Mouse (Mus musculus): Measurements from ENCODE around the gene Prf1.
A peak's percentile ranks its signal among the peaks of the same experiment; 100 is the strongest.

Gene Prf1

DNA sequence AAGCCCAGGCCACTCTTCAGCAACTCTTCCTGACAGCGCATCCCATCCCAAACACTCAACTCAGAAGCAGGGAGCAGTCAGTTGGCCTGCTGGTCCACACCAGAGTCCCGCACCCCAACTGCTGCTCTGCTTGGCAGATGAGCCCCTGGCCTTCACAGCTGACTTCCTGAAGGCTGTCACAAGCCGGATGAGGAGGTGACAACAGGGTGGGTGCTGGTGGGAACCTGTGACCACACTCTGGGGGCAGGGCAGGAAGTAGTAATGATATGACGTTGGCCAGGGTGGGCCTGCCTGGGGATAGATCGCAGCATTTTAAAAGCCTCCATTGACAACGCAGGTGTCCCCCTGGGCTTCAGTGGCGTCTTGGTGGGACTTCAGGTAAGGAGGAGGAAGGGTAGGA is at the start of gene Prf1:
TSS of gene Prf1 (plus strand) at position 357 of the 400 bp plus-strand sequence.
- no peak for DNase-seq (ENCODE audit: low read depth, low spot score)

DNA sequence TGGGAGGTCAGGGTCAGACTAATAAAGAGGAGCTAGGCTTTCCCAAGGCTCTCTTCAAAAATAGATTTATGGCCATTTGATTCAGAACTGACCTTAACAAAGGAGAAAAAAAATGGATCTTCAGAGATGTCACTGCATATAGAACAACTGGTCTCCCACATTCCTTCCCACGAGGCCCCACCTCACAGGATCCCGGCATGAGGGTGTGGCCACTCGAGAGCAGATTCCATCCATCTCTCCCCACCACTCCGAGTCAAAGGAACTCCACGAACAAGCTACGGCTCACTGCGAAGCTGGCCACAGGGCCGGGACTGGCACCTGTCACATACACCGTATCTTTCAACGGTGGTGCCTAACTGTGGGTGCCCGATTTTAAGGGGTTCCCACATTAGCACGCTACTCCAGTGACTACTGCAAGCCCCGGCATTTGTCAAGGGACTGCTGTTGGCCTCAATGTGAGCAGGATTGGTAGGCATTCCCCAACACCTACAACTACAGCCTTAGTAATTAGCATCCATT is 49.0 kb upstream of the Prf1 start:
- no peak for DNase-seq (ENCODE audit: low read depth, low spot score)

DNA sequence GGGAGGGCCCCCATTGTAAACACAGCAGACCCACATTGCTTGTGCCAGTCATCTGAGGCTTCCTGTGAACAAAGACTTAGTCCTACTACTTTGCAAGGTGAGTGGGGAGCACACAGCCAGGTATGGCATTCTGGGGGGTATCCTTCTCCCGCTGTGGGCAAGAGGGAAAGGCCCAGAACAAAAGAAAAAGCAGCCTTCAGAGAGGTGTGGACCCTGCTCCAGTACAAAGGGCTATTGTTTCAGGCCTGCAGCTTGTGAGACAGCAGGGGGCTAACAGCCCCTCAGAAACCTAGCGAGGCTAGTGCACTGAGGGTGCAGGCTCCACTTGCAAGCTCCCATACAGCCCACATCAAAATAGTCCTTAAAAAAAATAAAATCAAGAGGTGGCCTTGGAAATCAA is 47.7 kb upstream of the Prf1 start:
- DNase-seq (ENCODE audit: low read depth, low spot score) = no peak

DNA sequence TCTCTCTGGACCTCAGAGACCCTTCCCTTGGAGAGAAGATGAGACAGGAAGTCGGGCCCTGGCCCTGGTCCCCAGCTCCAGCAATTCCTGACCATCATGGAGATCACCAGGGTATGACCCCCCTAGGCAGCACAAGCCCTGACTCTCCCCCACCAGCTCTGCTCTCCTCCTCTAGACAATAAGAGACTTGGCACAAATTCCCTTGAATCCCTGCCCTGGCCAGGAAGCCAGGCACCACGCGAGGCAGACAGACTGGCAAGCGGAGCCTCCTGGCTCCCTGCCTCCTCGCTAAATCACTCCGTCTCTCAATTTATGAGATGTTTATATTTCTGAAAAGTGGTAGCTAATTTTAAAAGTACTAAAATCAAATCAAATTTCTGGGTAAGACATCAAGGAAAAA is 42.9 kb upstream of the Prf1 start:
- peak; percentile 30 for DNase-seq (ENCODE audit: low read depth, low spot score)

DNA sequence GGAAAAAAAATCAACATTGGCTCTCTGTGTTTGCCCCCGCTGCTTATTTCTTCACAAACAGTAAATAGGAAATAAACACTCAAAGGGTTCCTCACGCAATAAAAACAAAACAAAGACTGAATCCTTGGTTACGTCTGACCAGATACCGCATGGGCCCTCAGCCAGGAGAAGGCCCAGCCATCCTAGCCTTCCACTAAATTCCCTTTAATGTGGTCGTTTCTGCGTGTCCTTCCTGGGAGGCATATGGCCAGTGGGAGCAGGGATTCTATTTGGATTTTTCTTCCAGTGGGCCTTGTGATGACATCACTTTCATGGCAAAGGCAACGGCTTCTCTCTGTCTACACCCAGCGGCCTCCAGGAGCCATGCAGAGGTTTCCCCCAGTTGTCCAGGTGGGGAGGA is 42.4 kb upstream of the Prf1 start:
- DNase-seq (ENCODE audit: low read depth, low spot score) = no peak

DNA sequence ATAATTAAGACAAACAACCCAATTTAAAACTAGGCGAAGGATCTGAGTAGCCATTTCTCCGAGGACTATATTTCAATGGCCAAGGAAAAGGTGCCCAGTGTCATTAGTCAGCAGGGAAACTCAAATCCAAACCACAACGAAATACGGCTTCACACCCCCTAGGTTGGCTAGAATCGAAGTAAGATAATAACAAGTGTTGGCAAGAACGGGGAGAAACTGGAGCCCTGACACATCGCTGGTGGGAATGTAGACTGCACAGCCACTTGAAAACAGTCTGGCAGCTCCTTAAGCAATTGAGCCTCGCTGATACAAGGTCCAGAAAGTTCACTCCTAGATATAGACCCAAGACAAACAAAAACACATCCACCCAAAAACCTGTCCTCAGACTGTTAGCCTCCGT is 41.0 kb upstream of the Prf1 start:
- DNase-seq (ENCODE audit: low read depth, low spot score) = no peak

DNA sequence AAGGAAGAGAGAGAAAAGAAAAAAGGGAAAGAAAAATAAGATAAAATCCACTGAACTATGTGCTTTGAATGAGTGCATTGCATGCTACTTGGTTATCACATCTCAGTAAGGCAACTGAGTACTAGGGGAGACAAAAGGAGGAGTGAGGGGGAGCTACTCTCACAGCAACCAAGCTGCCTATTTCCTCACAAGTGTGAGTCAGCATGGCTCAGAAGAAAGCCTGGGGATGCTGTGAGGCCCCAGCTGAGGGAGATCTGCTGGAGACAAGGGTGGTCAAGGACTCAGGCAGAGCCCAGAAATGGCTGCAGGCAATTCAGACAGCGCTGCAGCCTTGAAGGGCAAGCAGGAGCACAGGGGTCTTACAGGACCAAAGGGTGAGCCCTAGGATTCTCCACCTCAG is 39.5 kb upstream of the Prf1 start:
- DNase-seq (ENCODE audit: low read depth, low spot score) = no peak

DNA sequence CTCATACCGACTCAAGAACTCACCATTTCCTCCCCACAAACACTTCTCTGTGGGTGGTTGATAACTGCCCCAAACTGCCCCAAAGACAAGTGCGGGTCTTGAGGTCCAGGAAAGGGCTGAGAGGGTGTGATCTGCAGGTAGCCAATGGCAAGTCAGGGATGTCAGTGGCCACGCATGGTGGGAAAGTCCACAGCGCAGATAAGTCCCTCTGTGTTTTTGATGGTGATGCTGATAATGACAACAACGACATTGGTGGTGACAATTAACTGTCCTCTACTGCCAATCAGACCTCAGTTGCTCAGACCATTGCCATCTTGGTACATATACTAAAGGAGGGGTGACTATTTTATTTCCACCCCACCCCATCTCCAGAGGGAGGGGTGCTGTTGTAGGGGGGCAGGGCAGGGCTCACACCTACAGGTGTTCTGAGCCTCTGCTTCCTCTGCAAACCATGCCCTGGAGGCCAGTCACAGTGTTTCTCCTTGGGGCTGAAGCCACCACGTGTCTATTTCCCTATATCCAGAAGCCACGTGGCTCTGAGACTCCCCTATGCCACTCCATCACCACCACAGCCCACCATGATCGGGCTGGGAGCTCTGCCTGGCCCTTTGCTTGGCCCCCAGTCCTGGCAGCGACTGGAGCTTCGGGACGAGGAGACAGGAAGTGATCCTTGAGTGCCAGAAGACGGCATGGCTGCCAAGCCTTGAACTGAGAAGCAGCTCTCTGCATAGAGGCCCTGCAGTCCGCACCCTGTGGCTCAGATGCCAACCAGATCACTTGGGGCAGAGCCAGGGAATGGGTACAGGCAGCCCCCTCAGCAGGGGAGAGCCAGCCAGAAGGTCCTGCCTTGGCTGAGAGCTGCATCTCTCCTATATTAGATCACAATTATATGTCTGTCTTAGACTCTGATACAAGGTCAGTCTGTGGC is 36.1 kb upstream of the Prf1 start:
- DNase-seq (ENCODE audit: low read depth, low spot score) = no peak

DNA sequence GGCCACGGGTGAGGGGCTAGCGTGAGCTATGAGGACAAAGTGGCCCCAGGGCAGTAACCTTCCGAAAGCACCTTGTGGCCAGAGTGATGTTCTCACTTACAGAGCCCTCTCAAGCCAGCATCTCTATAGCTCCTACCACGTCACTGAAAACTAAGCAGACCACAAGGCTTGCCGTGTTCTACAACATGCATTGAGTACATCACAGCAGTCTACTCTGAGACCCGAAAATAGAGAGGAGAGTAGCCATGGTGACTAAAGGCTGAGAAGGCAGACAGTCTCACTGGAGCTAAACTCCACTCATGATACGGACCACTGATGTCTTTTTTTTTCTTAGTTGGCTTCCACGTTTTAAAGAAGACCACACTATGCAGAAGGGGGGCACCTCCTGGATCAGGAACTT is 34.0 kb upstream of the Prf1 start:
- no peak for DNase-seq (ENCODE audit: low read depth, low spot score)

DNA sequence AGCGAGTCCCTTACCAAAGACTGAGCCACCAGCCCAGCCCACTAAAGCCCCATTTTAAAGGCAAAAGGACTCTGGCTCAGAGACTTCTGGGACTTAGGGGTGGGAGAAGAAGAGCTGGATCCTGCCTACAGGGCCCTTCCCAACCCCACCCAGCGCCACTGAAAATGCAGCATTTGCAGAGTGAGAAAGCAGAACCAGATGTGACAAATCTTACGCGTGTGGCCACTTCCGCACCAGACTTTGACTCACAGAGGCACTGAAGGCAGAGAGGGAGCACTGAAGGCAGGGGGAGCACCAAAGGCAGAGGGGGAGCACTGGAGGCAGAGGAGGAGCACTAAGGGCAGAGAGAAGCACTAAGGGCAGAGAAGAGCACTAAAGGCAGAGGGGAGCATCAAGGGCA is 30.3 kb upstream of the Prf1 start:
- DNase-seq (ENCODE audit: low read depth, low spot score) = no peak

DNA sequence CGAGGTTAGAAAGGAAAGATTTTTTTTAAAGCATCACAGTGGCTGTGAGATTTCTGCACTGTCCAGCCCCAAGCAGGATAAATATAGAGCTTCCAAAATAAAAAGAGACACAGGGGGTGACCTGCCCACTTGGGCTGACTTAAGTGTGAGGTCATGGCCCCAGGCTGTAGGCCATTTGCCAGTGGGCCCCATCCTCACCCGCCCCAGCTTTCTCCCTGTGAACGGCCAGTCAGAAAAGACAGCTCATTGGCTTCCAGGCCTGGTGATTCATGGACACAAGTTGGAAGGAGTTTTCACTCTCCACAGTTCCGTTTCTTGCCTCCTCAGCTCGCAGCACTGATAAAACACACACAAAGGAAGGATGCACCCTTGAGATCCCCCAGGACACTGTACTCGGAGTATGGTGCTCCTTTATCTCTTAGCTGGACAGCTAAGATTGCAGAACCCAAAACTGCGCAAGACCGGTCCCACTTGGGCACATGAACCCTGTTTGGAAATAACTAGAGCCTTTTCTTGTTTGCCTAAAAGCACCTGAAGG is 25.5 kb upstream of the Prf1 start:
- DNase-seq (ENCODE audit: low read depth, low spot score) = no peak

DNA sequence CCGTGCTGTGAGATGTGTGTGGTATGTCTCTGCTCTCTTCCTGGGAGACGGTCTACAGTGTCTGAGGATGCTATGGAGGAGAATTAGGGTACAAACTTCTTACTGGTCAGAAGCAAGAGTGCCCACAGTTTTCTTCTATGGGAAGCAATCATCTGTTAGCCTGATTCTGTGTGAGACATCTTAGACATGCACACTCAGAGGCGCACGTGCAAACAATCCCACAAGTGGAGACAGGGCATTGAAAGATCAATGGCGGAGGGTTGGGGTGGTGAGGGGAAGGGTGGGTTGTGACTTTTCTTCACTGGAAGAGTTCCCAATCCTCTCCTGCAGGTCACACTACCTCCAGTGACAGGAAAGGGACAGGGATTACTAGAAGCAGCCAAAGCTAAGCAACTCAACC is 25.0 kb upstream of the Prf1 start:
- DNase-seq (ENCODE audit: low read depth, low spot score) = no peak

DNA sequence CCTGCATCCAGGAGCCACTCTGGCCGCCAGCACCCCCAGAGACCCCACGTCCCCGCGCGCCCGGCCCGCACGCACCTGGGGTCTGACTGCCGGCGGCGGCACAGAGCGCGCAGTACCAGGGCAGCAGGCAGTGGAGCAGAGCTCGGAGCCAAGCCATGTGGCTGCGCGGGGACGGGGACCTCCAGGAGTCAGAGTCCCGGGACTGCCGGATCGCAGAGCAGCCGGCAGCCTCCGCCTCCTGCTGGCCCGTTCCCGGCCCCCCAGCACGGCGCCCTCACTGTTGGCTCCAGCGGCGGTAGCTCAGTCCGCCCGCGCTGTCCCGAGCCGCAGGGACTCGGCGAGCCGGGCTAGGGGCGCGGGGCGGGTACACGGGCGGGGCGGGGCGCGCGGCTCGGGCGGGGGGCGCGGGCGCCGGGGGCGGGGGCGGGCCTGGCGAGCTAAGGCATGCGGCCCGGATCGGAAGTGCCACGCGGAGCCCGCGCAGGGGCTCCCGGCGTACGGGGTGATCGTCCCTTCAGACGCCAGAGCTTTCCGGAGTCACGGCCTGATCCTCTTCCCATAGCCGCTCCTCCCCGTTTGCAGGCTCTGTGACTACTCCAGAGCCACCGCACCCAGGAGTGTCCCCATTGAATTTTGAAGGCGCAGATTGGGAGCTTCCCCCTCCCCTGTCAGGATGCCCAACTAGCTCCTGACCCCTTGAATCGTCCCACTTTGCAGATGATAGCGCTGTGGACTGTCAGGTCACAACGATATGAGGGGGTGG is 24.4 kb upstream of the Prf1 start, which contains the start of gene Adamts14:
TSS of gene Adamts14 (minus strand) at position 358 of the 763 bp plus-strand sequence.
- no peak for DNase-seq (ENCODE audit: low read depth, low spot score)

DNA sequence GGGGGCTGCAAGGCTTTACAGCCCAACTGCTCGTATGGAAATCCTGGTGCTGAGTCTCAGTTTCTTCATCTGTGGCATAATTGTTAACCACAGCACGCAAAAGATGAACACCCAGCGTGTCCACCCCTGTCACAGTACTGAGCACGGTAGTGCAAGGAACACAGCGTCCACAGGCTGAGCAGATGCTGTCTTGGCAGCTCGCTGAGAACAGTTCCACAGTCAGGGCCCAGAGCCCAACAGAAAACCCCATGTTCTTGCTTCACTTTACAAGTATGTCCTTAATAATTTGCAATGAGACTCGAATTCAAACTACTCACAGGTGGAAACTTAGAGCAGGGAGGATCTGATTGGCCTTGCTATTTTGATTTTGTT is 23.8 kb upstream of the Prf1 start:
- no peak for DNase-seq (ENCODE audit: low read depth, low spot score)

DNA sequence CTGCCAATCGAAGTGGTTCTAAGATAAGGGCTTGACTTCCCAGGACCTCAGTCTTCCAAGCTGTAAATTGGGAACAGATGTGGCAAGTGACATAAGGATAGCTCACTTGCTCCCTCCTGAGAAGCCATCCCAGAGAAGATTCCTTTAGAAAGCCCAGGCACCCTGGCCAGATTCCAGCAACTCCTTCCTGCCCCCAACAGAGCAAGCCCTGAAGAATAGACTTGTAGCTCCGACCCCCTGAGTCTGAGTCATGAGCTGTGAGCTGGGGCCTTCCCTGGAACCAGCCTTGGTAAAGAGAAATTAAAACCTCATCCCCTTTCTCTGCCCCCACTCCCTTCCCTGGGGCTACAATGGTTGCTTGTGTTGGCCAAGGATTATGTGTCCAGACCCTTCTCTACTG is 23.1 kb upstream of the Prf1 start:
- DNase-seq (ENCODE audit: low read depth, low spot score) = no peak

DNA sequence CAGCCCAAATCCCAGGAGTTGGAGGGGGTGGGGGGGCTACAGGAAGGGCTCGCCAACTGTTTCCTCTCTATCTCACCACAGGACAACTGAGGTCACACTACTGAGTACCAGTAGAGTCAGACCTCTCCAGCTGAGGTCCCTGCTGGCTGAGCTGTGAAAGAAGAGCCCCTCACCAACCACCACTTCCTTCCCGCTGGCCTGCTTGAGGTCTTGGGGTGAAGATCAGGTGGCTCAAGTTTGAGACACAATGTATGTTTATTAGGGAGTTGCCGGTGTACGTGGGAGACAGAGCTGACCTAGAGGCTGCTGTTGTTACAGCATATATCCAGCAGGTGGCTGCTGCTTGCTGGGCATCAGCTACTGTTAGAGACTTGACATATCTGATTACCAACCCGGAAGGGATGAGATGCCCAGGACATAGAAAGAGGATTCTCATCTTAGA is 21.9 kb upstream of the Prf1 start:
- DNase-seq (ENCODE audit: low read depth, low spot score) = no peak

DNA sequence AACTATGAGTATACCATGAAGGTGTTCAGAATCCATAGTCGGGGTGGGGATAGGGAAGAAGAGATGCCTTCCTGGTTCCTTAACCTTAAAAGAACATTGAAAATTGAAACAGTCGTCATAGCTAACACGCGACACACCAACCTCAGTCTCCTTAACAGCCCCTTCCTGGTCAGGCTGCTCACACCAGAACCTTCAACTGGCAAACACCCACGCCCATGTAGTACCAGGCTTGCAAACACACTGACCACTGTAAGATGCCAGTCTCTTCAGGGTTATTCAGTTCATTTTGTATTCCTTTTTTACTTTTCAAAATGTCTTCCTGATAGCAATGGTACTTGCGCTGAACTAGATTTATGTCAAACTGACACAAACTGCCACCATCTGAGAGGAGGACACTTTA is 20.6 kb upstream of the Prf1 start:
- no peak for DNase-seq (ENCODE audit: low read depth, low spot score)

DNA sequence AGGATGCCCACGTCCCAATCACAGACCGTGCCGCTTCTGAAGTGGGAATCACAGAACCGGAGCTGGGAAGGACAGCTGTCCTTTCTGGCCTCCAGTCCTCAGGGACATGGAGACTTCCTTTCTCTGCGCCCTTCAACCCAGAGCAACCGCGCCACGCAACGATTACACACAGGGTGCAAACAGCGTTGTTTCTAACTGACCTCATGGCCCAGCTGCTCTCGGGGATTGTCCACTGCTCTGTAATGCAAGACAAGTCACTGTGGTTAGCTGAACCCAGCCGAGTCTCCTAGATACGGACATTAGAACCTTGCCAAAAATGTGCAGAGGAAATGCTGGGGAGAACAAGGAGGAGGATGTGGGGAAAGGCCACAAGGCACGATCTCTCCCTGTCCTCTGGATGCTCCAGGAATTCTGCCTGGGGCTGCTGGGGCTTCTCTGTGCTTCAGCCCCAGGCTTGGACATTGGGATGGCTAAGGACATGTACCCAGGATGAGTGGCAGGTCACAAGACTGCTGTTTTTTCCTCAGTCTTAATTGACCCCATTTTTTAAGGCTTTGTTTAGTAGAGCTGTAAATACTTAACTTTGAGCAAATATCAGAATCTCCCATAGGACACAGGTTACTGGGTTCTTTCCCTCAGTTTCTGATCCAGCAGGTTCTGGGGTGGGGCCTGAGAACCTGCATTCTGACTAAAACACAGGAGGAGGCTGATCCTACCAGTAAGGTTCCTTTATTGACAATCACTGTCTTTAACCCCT is 19.5 kb upstream of the Prf1 start:
- no peak for DNase-seq (ENCODE audit: low read depth, low spot score)

DNA sequence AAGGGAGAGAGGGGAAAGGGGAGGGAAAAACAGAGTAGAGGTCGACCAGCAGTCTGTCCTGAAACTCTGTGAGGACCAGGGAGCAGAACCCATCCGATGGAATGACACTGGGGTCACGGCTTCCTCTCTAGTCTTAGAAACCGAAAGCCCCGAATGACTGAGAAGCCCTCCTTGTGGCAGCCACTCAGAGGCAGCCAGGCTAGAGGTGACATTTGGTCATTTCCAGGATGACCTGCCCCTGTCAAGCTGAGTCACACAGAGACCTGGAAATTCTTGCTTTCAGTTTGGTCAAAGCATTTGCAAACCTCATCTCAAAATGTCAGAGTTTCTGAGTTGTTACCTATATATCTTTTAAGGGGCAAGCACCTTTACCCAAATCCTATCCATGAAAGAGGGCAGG is 16.5 kb upstream of the Prf1 start:
- no peak for DNase-seq (ENCODE audit: low read depth, low spot score)

DNA sequence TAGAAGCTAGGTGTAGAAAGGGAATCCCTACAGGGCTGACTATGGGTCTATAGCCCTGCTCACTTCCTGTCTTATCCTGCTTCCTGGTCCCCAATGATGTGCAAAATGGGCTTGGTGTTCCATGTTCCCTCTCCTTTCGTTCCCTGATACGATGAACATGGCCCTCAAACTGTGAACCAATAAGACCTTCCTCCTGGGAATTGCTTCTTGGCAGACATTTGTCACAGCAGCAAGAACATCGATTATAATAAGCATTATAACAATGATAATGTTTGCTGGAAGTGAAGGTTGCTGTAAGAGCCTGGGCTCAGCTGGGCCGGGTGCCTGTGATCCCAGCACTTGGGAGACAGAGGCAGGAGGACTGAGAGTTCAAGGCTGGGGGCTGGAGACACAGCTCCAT is 13.3 kb upstream of the Prf1 start:
- DNase-seq (ENCODE audit: low read depth, low spot score) = no peak

DNA sequence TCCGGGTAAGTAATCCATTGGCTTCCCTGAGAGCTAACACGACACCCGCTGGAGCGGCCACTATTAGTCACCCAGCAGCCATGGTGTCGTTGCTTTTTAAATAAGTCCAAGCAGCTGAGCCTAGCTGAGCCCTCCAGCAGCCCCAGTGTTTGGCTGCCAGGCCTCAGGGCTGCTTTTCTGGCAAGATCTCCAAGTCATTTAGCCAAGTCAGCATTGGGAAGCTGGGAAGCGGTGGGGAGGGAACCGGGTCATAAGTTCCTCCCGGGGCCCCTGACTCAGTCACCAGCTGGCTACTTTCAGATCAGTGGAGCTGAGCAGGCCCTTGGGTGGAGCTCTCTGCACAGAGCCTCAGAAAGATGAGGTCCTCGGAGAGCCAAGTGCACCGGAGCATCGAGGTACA is 12.4 kb upstream of the Prf1 start:
- DNase-seq (ENCODE audit: low read depth, low spot score) = no peak

DNA sequence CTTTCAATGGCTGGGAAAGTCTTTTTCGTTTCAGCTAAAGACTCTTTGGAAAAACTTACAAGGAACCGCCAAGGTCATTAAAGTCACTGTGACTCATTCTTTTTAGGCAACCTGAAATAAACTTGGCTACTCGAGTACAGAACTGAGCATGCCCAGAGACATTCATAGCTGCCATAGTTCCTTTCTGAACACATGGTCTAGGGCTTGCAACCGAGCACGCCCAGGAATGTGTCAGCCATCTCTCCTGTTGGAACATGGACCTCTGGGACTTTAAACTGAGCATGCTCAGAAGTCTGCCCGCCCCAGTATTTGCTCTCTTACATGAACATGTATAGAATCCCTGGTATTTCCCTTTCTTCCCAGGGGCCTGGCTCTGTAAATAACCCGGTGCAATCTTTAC is 11.4 kb upstream of the Prf1 start:
- no peak for DNase-seq (ENCODE audit: low read depth, low spot score)
